Mouse (Mus musculus): ENCODE measurements around the gene Mllt6. TPM values are rescaled to one million over a fixed set of nuclear protein-coding genes. Genes with fewer than 3 reads are reported as not detected.

Mllt6 gene
- total and polyA plus RNA-seq, 3 experiments: 24.3 to 55.6 (median 43.0) TPM

- in situ Hi-C loops (cut with MboI; ENCODE audit: low pct_ligation_motif_present, low pct_unique_long_range_greater_than_20kb, low sequenced_read_pairs): loop anchor here (5.0 kb wide), 2 partner anchors 46 to 136 kb away; partner anchors contain the start of gene Srcin1
- H3K27me3 ChIP-seq (replicated peaks): peaks cover 38% of the 10 kb centered on the region
- H3K4me1 ChIP-seq (ENCODE audit: control insufficient read depth in 1 of 2, insufficient read depth in 2 of 2): peaks cover 10 to 15% of the 10 kb centered on the region in 2 experiments
- no peaks in the 10 kb centered on the region for H3K36me3 ChIP-seq (replicated peaks in 1 of 2; ENCODE audit: control insufficient read depth in 1 of 2, insufficient read depth in 1 of 2, low read length in 1 of 2)
- peak overlapping the region; percentile 80 for H3K4me2 ChIP-seq (ENCODE audit: insufficient read depth, low read depth, poor library complexity, severe bottlenecking)
- no peaks in the 10 kb centered on the region for H3K79me2 ChIP-seq (replicated peaks; ENCODE audit: control insufficient read depth, extremely low read depth, insufficient read depth, poor library complexity, severe bottlenecking)
- TF ChIP-seq SIN3A (IDR thresholded peaks at IDR 0.05; ENCODE audit: low read length) (peak; percentile 77), ZC3H11A (IDR thresholded peaks at IDR 0.05; ENCODE audit: low read depth, low read length) (no peak), JUN (IDR thresholded peaks at IDR 0.05; ENCODE audit: insufficient read depth, low read depth, low read length) (peak; percentile 64), JUND (conservative IDR thresholded peaks at IDR 0.05; ENCODE audit: low read depth, low read length) (peak; percentile 56; the same call in 1 of the 2 replicates), GABPA (IDR thresholded peaks at IDR 0.05; ENCODE audit: insufficient replicate concordance, low read depth, low read length) (no peak), IRF4 (IDR thresholded peaks at IDR 0.05; ENCODE audit: low read depth, low read length) (0 out of 2 replicates have a peak, but pooled peaks have one; percentile 25)
- peak; percentile 33 for DNase-seq (ENCODE audit: extremely low read depth)
- peak overlapping the region in 2 of 3 experiments; percentile 5 to 33 for H3K4me3 ChIP-seq (replicated peaks in 1 of 3; ENCODE audit: low read depth in 2 of 3, low read length in 2 of 3, poor library complexity in 1 of 3)
- dilution Hi-C loops (cut with MboI; ENCODE audit: extremely low pct_ligation_motif_present, extremely low pct_unique_long_range_greater_than_20kb, low sequenced_read_pairs): no loop called here
- H3K9me3 ChIP-seq (replicated peaks; ENCODE audit: low read length): peaks cover 12% of the 10 kb centered on the region
- H3K27ac ChIP-seq (ENCODE audit: insufficient read depth, low read depth): no peak overlapping the region
- H3K9ac ChIP-seq (ENCODE audit: insufficient read depth, low read depth): no peak overlapping the region
Measured at GRCm38 (mm10) chr11:97623166-97623565, 40.0 kb upstream of the Mllt6 start.

- no peak overlapping the region for H3K4me3 ChIP-seq (replicated peaks in 1 of 3; ENCODE audit: low read depth in 2 of 3, low read length in 2 of 3, poor library complexity in 1 of 3)
- dilution Hi-C loops (cut with MboI; ENCODE audit: extremely low pct_ligation_motif_present, extremely low pct_unique_long_range_greater_than_20kb, low sequenced_read_pairs): no loop called here
Measured at GRCm38 (mm10) chr11:97625551-97625950, 37.7 kb upstream of the Mllt6 start.

GRCm38 (mm10) chr11:97626431-97626830, 36.8 kb upstream of the Mllt6 start:
- Histone ChIP-seq H3K9ac (ENCODE audit: insufficient read depth, low read depth) (no peak overlapping the region), H3K4me1 (ENCODE audit: control insufficient read depth in 1 of 2, insufficient read depth in 2 of 2) (peaks cover 3 to 10% of the 10 kb centered on the region in 2 experiments; a peak in 1 of 4 replicates), H3K79me2 (replicated peaks; ENCODE audit: control insufficient read depth, extremely low read depth, insufficient read depth, poor library complexity, severe bottlenecking) (no peaks in the 10 kb centered on the region), H3K9me3 (replicated peaks; ENCODE audit: low read length) (peaks cover 24% of the 10 kb centered on the region), H3K27me3 (replicated peaks) (peaks cover 55% of the 10 kb centered on the region), H3K36me3 (replicated peaks in 1 of 2; ENCODE audit: control insufficient read depth in 1 of 2, insufficient read depth in 1 of 2, low read length in 1 of 2) (no peaks in the 10 kb centered on the region), H3K4me2 (ENCODE audit: insufficient read depth, low read depth, poor library complexity, severe bottlenecking) (no peak overlapping the region), H3K4me3 (replicated peaks in 1 of 3; ENCODE audit: low read depth in 2 of 3, low read length in 2 of 3, poor library complexity in 1 of 3) (no peak overlapping the region), H3K27ac (ENCODE audit: insufficient read depth, low read depth) (no peak overlapping the region)
- in situ Hi-C loops (cut with MboI; ENCODE audit: low pct_ligation_motif_present, low pct_unique_long_range_greater_than_20kb, low sequenced_read_pairs): no loop called here
- dilution Hi-C loops (cut with MboI; ENCODE audit: extremely low pct_ligation_motif_present, extremely low pct_unique_long_range_greater_than_20kb, low sequenced_read_pairs): no loop called here
- DNase-seq (ENCODE audit: extremely low read depth): no peak
- TF ChIP-seq CTCF (conservative IDR thresholded peaks at IDR 0.05 in 1 of 2, IDR thresholded peaks at IDR 0.05 in 1 of 2; ENCODE audit: low read depth in 2 of 2, low read length in 2 of 2) (no peak), NELFE (IDR thresholded peaks at IDR 0.05; ENCODE audit: low read depth, low read length) (no peak), IRF4 (IDR thresholded peaks at IDR 0.05; ENCODE audit: low read depth, low read length) (no peak), HCFC1 (IDR thresholded peaks at IDR 0.05; ENCODE audit: low read depth, low read length) (no peak), ELF1 (IDR thresholded peaks at IDR 0.05; ENCODE audit: low read depth, low read length) (no peak), ZNF384 (IDR thresholded peaks at IDR 0.05; ENCODE audit: low read depth, low read length) (no peak), NRF1 (IDR thresholded peaks at IDR 0.05; ENCODE audit: low read depth, low read length) (no peak), E2F4 (IDR thresholded peaks at IDR 0.05; ENCODE audit: insufficient replicate concordance, low read depth, low read length) (no peak), UBTF (IDR thresholded peaks at IDR 0.05; ENCODE audit: low read depth, low read length) (no peak), CHD1 (IDR thresholded peaks at IDR 0.05; ENCODE audit: low read depth, low read length) (no peak), ETS1 (conservative IDR thresholded peaks at IDR 0.05; ENCODE audit: low read depth, low read length) (no peak), RAD21 (IDR thresholded peaks at IDR 0.05; ENCODE audit: low read depth, low read length) (no peak), KAT2A (IDR thresholded peaks at IDR 0.05; ENCODE audit: insufficient replicate concordance, low read length) (no peak), EP300 (IDR thresholded peaks at IDR 0.05; ENCODE audit: low read length) (no peak), MAZ (IDR thresholded peaks at IDR 0.05; ENCODE audit: low read depth, low read length) (no peak), TBP (conservative IDR thresholded peaks at IDR 0.05; ENCODE audit: low read depth, low read length) (no peak)

More at GRCm38 (mm10) chr11:97625551-97625950, 37.7 kb upstream of the Mllt6 start:
- H3K27ac ChIP-seq (ENCODE audit: insufficient read depth, low read depth): no peak overlapping the region
- H3K9me3 ChIP-seq (replicated peaks; ENCODE audit: low read length): peaks cover 26% of the 10 kb centered on the region
- H3K27me3 ChIP-seq (replicated peaks): peaks cover 46% of the 10 kb centered on the region
- peaks cover 6 to 10% of the 10 kb centered on the region in 2 experiments; a peak in 2 of 4 replicates for H3K4me1 ChIP-seq (ENCODE audit: control insufficient read depth in 1 of 2, insufficient read depth in 2 of 2)
- no peaks in the 10 kb centered on the region for H3K79me2 ChIP-seq (replicated peaks; ENCODE audit: control insufficient read depth, extremely low read depth, insufficient read depth, poor library complexity, severe bottlenecking)
- in situ Hi-C loops (cut with MboI; ENCODE audit: low pct_ligation_motif_present, low pct_unique_long_range_greater_than_20kb, low sequenced_read_pairs): no loop called here
- H3K9ac ChIP-seq (ENCODE audit: insufficient read depth, low read depth): no peak overlapping the region
- H3K36me3 ChIP-seq (replicated peaks in 1 of 2; ENCODE audit: control insufficient read depth in 1 of 2, insufficient read depth in 1 of 2, low read length in 1 of 2): no peaks in the 10 kb centered on the region
- DNase-seq (ENCODE audit: extremely low read depth): no peak
- TF ChIP-seq TBP (conservative IDR thresholded peaks at IDR 0.05; ENCODE audit: low read depth, low read length) (no peak), POLR2A (IDR thresholded peaks at IDR 0.05; ENCODE audit: low read depth, low read length) (no peak), GABPA (IDR thresholded peaks at IDR 0.05; ENCODE audit: insufficient replicate concordance, low read depth, low read length) (no peak), RCOR1 (conservative IDR thresholded peaks at IDR 0.05; ENCODE audit: low read depth, low read length) (no peak), PAX5 (IDR thresholded peaks at IDR 0.05; ENCODE audit: low read length) (no peak), ZC3H11A (IDR thresholded peaks at IDR 0.05; ENCODE audit: low read depth, low read length) (no peak), CHD2 (IDR thresholded peaks at IDR 0.05; ENCODE audit: low read length) (no peak), JUND (conservative IDR thresholded peaks at IDR 0.05; ENCODE audit: low read depth, low read length) (no peak), E2F4 (IDR thresholded peaks at IDR 0.05; ENCODE audit: insufficient replicate concordance, low read depth, low read length) (no peak), MEF2A (IDR thresholded peaks at IDR 0.05; ENCODE audit: borderline replicate concordance, low read depth, low read length) (no peak), ZNF384 (IDR thresholded peaks at IDR 0.05; ENCODE audit: low read depth, low read length) (no peak), CHD1 (IDR thresholded peaks at IDR 0.05; ENCODE audit: low read depth, low read length) (no peak), KAT2A (IDR thresholded peaks at IDR 0.05; ENCODE audit: insufficient replicate concordance, low read length) (no peak), POLR2AphosphoS2 (IDR thresholded peaks at IDR 0.05; ENCODE audit: low read depth, low read length) (no peak)
- no peak overlapping the region for H3K4me2 ChIP-seq (ENCODE audit: insufficient read depth, low read depth, poor library complexity, severe bottlenecking)
